Mouse (Mus musculus) kidney, embryonic 14.5 days (tissue): ENCODE results near the gene Cntnap1. TPM values are rescaled to one million over a fixed set of nuclear protein-coding genes. Genes with fewer than 3 reads are reported as not detected.
A peak's percentile ranks its signal among the peaks of the same experiment; 100 is the strongest.

Experiments used
- ATAC-seq: fragments of 200-750 bp; cut with Nextera tagmentation; 2 replicates; pipeline ENCODE4 v1.8.0; 2017; ENCODE audit warnings: moderate number of reproducible peaks, mild to moderate bottlenecking, moderate TSS enrichment, moderate library complexity; ENCODE audit not compliant: low FRiP score, low TSS enrichment
- H3K27ac ChIP-seq: fragments of 300-500 bp; sonication (generic); 2 replicates; pipeline ENCODE4 v1.5.1; 2014; ENCODE audit warnings: low read depth, mild to moderate bottlenecking, low read length, moderate library complexity, mixed read lengths
- H3K27me3 ChIP-seq: fragments of 300-500 bp; sonication (generic); 2 replicates; pipeline ENCODE4 v1.6.1; 2014; ENCODE audit warnings: mild to moderate bottlenecking, low read length; ENCODE audit not compliant: control insufficient read depth, insufficient read depth
- H3K36me3 ChIP-seq: fragments of 300-500 bp; sonication (generic); 2 replicates; pipeline ENCODE4 v1.6.1; 2014; ENCODE audit warnings: low read length, mixed read lengths; ENCODE audit not compliant: control insufficient read depth, insufficient read depth
- H3K4me1 ChIP-seq: fragments of 300-500 bp; sonication (generic); 2 replicates; pipeline ENCODE4 v1.6.1; 2014; ENCODE audit warnings: low read length, mixed read lengths; ENCODE audit not compliant: control insufficient read depth, insufficient read depth
- H3K4me2 ChIP-seq: fragments of 300-500 bp; sonication (generic); replicated peaks from 2 replicates; pipeline ENCODE4 v1.6.1; 2014; ENCODE audit warnings: low read depth, mild to moderate bottlenecking, low read length
- H3K4me3 ChIP-seq: fragments of 300-500 bp; sonication (generic); 2 replicates; pipeline ENCODE4 v1.5.1; 2014; ENCODE audit warnings: mild to moderate bottlenecking, low read length
- H3K9ac ChIP-seq: fragments of 300-500 bp; sonication (generic); 2 replicates; pipeline ENCODE4 v1.6.1; 2014; ENCODE audit warnings: low read depth, mild to moderate bottlenecking, low read length, moderate library complexity
- H3K9me3 ChIP-seq: fragments of 300-500 bp; sonication (generic); 2 replicates; pipeline ENCODE4 v1.6.1; 2016; ENCODE audit warnings: low read length; ENCODE audit not compliant: control insufficient read depth
- WGBS: fragments of 180-500 bp; shearing (Covaris S2); extraction: QIAGEN DNeasy Blood & Tissue Kit; methylation state at CpG from one replicate; pipeline ENCODE4 v1.1.7; 2014; 5-methylcytosine and 5-hydroxymethylcytosine counted together
- polyA plus RNA-seq: library from polyadenylated mRNA; unstranded; fragments of >200 nt; fragmentation: Nextera tagmentation; extraction: Ambion mirVana; gene quantifications from 2 replicates; pipeline ENCODE4 v1.2.1, GENCODE M21; 2014

The Cntnap1 gene
- polyA plus RNA-seq, 1 experiment from 2014 or later: 2.1 TPM

GRCm38 (mm10) chr11:101133037-101133436 lies 37.3 kb upstream of the Cntnap1 start:
- Histone ChIP-seq H3K27me3 (no peaks in the 10 kb centered on the region), H3K36me3 (no peaks in the 10 kb centered on the region), H3K9me3 (peaks cover 3% of the 10 kb centered on the region; the same call in 1 of the 2 replicates), H3K4me2 (no peak overlapping the region), H3K27ac (no peak overlapping the region), H3K4me1 (no peaks in the 10 kb centered on the region), H3K4me3 (no peak overlapping the region), H3K9ac (no peak overlapping the region)
- peak; percentile 50; the same call in 1 of the 2 replicates for ATAC-seq
- 59% methylated on average over 12 of the region's 12 CpGs for WGBS

- Histone ChIP-seq H3K4me1 (peaks cover 3% of the 10 kb centered on the region), H3K9ac (no peak overlapping the region), H3K4me2 (no peak overlapping the region), H3K27me3 (no peaks in the 10 kb centered on the region), H3K4me3 (no peak overlapping the region), H3K36me3 (no peaks in the 10 kb centered on the region), H3K27ac (no peak overlapping the region), H3K9me3 (peaks cover 3% of the 10 kb centered on the region; the same call in 1 of the 2 replicates)
- no peak for ATAC-seq
- WGBS: 66% methylated on average over 13 of the region's 13 CpGs
Measured at GRCm38 (mm10) chr11:101134217-101134865, 36.0 kb upstream of the Cntnap1 start.

GRCm38 (mm10) chr11:101137000-101137399 lies 33.3 kb upstream of the Cntnap1 start:
- Histone ChIP-seq H3K36me3 (no peaks in the 10 kb centered on the region), H3K27ac (no peak overlapping the region), H3K9ac (no peak overlapping the region), H3K27me3 (no peaks in the 10 kb centered on the region; the same call in 1 of the 2 replicates), H3K9me3 (no peaks in the 10 kb centered on the region), H3K4me2 (no peak overlapping the region), H3K4me1 (peaks cover 6% of the 10 kb centered on the region), H3K4me3 (no peak overlapping the region)
- no peak for ATAC-seq
- 84% methylated on average over 7 of the region's 7 CpGs for WGBS

GRCm38 (mm10) chr11:101138536-101139181 lies 31.7 kb upstream of the Cntnap1 start:
- WGBS: 12% methylated on average over 15 of the region's 15 CpGs
- Histone ChIP-seq H3K36me3 (no peaks in the 10 kb centered on the region), H3K4me1 (peaks cover 9% of the 10 kb centered on the region)

GRCm38 (mm10) chr11:101140164-101140819 lies 30.0 kb upstream of the Cntnap1 start:
- Histone ChIP-seq H3K4me1 (peaks cover 12% of the 10 kb centered on the region), H3K4me3 (peak overlapping the region; percentile 24), H3K9me3 (no peaks in the 10 kb centered on the region), H3K27me3 (no peaks in the 10 kb centered on the region; the same call in 1 of the 2 replicates), H3K36me3 (no peaks in the 10 kb centered on the region), H3K4me2 (peak overlapping the region; percentile 44), H3K9ac (peak overlapping the region; percentile 40), H3K27ac (no peak overlapping the region)
- no peak for ATAC-seq
- WGBS: 46% methylated on average over 27 of the region's 27 CpGs

More at GRCm38 (mm10) chr11:101138536-101139181, 31.7 kb upstream of the Cntnap1 start:
- peak; percentile 83 for ATAC-seq
- H3K9me3 ChIP-seq: no peaks in the 10 kb centered on the region
- peak overlapping the region; percentile 17 for H3K4me2 ChIP-seq
- H3K9ac ChIP-seq: peak overlapping the region; percentile 31; the same call in 1 of the 2 replicates
- peak overlapping the region; percentile 76 for H3K27ac ChIP-seq
- no peaks in the 10 kb centered on the region; the same call in 1 of the 2 replicates for H3K27me3 ChIP-seq
- no peak overlapping the region; the same call in 1 of the 2 replicates for H3K4me3 ChIP-seq

GRCm38 (mm10) chr11:101141088-101141487 lies 29.2 kb upstream of the Cntnap1 start:
- WGBS: 82% methylated on average over 8 of the region's 8 CpGs
- ATAC-seq: no peak
- Histone ChIP-seq H3K9ac (no peak overlapping the region), H3K27me3 (no peaks in the 10 kb centered on the region; the same call in 1 of the 2 replicates), H3K36me3 (no peaks in the 10 kb centered on the region), H3K9me3 (no peaks in the 10 kb centered on the region), H3K27ac (no peak overlapping the region), H3K4me1 (peaks cover 12% of the 10 kb centered on the region), H3K4me2 (no peak overlapping the region), H3K4me3 (no peak overlapping the region)

GRCm38 (mm10) chr11:101142215-101142967 lies 27.9 kb upstream of the Cntnap1 start:
- peaks cover 12% of the 10 kb centered on the region for H3K4me1 ChIP-seq
- H3K36me3 ChIP-seq: no peaks in the 10 kb centered on the region
- no peak overlapping the region for H3K9ac ChIP-seq
- H3K27me3 ChIP-seq: no peaks in the 10 kb centered on the region; the same call in 1 of the 2 replicates
- H3K4me3 ChIP-seq: no peak overlapping the region
- no peak overlapping the region for H3K4me2 ChIP-seq
- no peak for ATAC-seq
- no peak overlapping the region for H3K27ac ChIP-seq
- 88% methylated on average over 10 of the region's 10 CpGs for WGBS
- H3K9me3 ChIP-seq: no peaks in the 10 kb centered on the region

- Histone ChIP-seq H3K4me3 (peak overlapping the region; percentile 19), H3K9ac (peak overlapping the region; percentile 40; the same call in 1 of the 2 replicates), H3K9me3 (no peaks in the 10 kb centered on the region), H3K27me3 (no peaks in the 10 kb centered on the region; the same call in 1 of the 2 replicates), H3K4me1 (peaks cover 16% of the 10 kb centered on the region), H3K4me2 (peak overlapping the region; percentile 48), H3K27ac (peak overlapping the region; percentile 47; the same call in 1 of the 2 replicates), H3K36me3 (no peaks in the 10 kb centered on the region)
- 19% methylated on average over 18 of the region's 19 CpGs for WGBS
- peak; percentile 43 for ATAC-seq
Measured at GRCm38 (mm10) chr11:101143338-101144225, 26.7 kb upstream of the Cntnap1 start.
